Mouse (Mus musculus) stomach, postnatal 0 days (tissue): ENCODE measurements at regions not wholly inside any gene's neighbourhood (a gene's known extent, or its start where the extent isn't known, plus 50 kb on each side); places are given as distances from the start of the nearest gene placed in this dataset.

Source experiments
- ATAC-seq: fragments of 200-750 bp; cut with Nextera tagmentation; 2 replicates; pipeline ENCODE4 v1.8.0; 2017; ENCODE audit not compliant: low FRiP score, low TSS enrichment
- DNase-seq: peaks from one replicate; pipeline ENCODE4 v3.0.0-alpha.2; 2016; ENCODE audit warnings: low spot score
- H3K27ac ChIP-seq: fragments of 300-500 bp; sonication (generic); replicated peaks from 2 replicates; pipeline ENCODE4 v1.5.1; 2014; ENCODE audit warnings: mild to moderate bottlenecking, control low read depth
- H3K27me3 ChIP-seq: fragments of 300-500 bp; sonication (generic); 2 replicates; pipeline ENCODE4 v1.6.1; 2014; ENCODE audit warnings: low read length; ENCODE audit not compliant: control insufficient read depth, insufficient read depth
- H3K36me3 ChIP-seq: fragments of 300-500 bp; sonication (generic); 2 replicates; pipeline ENCODE4 v1.6.1; 2014; ENCODE audit warnings: low read length, mixed read lengths; ENCODE audit not compliant: control insufficient read depth, insufficient read depth
- H3K4me1 ChIP-seq: fragments of 300-500 bp; sonication (generic); replicated peaks from 2 replicates; pipeline ENCODE4 v1.6.1; 2014; ENCODE audit warnings: antibody characterized with exemption; ENCODE audit not compliant: control insufficient read depth, insufficient read depth
- H3K4me2 ChIP-seq: fragments of 300-500 bp; sonication (generic); replicated peaks from 2 replicates; pipeline ENCODE4 v1.6.1; 2014; ENCODE audit warnings: low read depth, mild to moderate bottlenecking, control low read depth, moderate library complexity
- H3K4me3 ChIP-seq: fragments of 300-500 bp; sonication (generic); 2 replicates; pipeline ENCODE4 v1.5.1; 2014; ENCODE audit warnings: low read depth, low read length, control low read depth
- H3K9ac ChIP-seq: fragments of 300-500 bp; sonication (generic); 2 replicates; pipeline ENCODE4 v1.6.1; 2014; ENCODE audit warnings: mild to moderate bottlenecking, low read length, control low read depth, mixed read lengths
- H3K9me3 ChIP-seq: fragments of 300-500 bp; sonication (generic); 2 replicates; pipeline ENCODE4 v1.6.1; 2016; ENCODE audit warnings: low read length; ENCODE audit not compliant: control insufficient read depth
- CTCF ChIP-seq: IDR thresholded peaks from 2 replicates; pipeline ENCODE4 v1.5.1; 2016; ENCODE audit warnings: antibody characterized with exemption, low read depth, mild to moderate bottlenecking, moderate library complexity
- EP300 ChIP-seq: optimal IDR thresholded peaks from 2 replicates; pipeline ENCODE3; 2016; ENCODE audit warnings: antibody characterized with exemption
- WGBS: fragments of 180-500 bp; shearing (Covaris S2); extraction: QIAGEN DNeasy Blood & Tissue Kit; methylation state at CpG from one replicate; pipeline ENCODE4 v1.1.7; 2014; 5-methylcytosine and 5-hydroxymethylcytosine counted together

DNA sequence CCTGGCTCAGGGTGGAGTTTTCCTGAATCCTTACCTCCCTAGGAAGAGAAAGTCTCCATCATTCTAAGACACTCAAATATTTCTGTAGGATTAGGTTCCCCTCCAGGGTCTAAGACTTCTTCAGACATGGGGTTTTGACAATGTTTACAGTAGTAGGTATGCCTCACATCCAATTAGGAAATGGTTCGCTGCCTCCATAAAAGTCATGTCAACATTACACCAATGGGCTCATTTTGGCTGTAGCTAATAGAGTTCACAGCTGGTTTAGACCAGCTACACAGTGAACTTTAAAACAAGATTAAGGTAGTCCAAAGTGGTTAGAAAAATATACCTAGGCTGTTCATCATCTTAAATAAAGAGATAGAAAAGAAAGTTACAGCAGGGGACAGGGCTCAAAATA is 113.3 kb downstream of the Car2 start:
- H3K36me3 ChIP-seq: no peaks in the 10 kb centered on the region
- no peak for ATAC-seq
- 74% methylated on average over 1 of the region's 1 CpGs for WGBS
- H3K4me1 ChIP-seq: no peaks in the 10 kb centered on the region
- no peak for TF ChIP-seq CTCF
- TF ChIP-seq EP300: no peak
- no peak overlapping the region for H3K4me3 ChIP-seq
- no peak overlapping the region for H3K9ac ChIP-seq
- no peaks in the 10 kb centered on the region for H3K27me3 ChIP-seq
- no peaks in the 10 kb centered on the region for H3K9me3 ChIP-seq
- DNase-seq: no peak
- no peak overlapping the region for H3K4me2 ChIP-seq
- no peak overlapping the region for H3K27ac ChIP-seq

DNA sequence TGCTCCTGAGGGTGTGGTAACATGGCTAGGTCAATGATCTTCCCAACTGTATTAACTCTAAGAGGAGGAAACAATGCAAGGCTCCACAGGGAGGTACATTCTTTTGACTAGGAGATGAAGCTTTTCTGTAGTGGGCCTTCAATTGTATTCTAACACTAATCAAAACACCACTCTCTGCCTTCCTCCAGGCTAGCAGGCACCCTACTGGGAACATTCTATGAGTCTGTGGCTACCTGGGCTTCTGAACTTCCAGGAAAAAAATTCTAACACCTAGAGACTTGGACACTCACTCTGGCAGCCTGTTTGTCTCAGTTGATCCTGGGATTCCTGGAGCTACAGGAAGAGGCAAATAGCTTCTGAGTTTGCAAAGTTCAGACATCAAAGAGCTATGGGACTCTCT is 113.8 kb downstream of the Car2 start:
- ATAC-seq (no peak), DNase-seq (no peak)
- H3K27me3 ChIP-seq: no peaks in the 10 kb centered on the region
- H3K4me3 ChIP-seq: no peak overlapping the region
- no peaks in the 10 kb centered on the region for H3K36me3 ChIP-seq
- no peaks in the 10 kb centered on the region for H3K4me1 ChIP-seq
- no peak overlapping the region for H3K4me2 ChIP-seq
- no peak overlapping the region for H3K27ac ChIP-seq
- no peak overlapping the region for H3K9ac ChIP-seq
- H3K9me3 ChIP-seq: no peaks in the 10 kb centered on the region
- TF ChIP-seq CTCF (no peak), EP300 (no peak)

DNA sequence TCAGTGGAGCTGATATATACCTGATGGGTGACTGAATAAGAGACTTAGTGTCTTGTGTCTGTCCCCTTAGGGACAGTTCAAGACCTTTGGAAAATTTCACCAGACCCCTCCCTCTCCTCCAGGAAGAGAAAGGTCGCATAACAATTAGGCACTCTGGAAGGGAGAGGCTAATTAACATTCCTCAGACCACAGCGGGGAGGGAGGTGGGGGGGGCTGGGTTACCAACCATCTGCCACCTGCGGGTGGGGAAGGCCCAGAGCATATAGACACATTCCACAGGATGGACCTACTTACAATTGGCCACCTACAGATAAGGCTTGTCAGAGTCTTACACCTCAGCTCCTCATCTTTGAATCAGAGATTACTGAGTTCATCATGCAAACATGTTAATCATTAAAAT is 114.6 kb downstream of the Car2 start:
- Histone ChIP-seq H3K36me3 (no peaks in the 10 kb centered on the region), H3K27ac (no peak overlapping the region), H3K9me3 (no peaks in the 10 kb centered on the region), H3K9ac (no peak overlapping the region), H3K4me1 (no peaks in the 10 kb centered on the region), H3K4me2 (no peak overlapping the region), H3K27me3 (no peaks in the 10 kb centered on the region), H3K4me3 (no peak overlapping the region)
- no peak for ATAC-seq
- TF ChIP-seq CTCF (no peak), EP300 (no peak)
- 17% methylated on average over 3 of the region's 3 CpGs for WGBS
- no peak for DNase-seq

DNA sequence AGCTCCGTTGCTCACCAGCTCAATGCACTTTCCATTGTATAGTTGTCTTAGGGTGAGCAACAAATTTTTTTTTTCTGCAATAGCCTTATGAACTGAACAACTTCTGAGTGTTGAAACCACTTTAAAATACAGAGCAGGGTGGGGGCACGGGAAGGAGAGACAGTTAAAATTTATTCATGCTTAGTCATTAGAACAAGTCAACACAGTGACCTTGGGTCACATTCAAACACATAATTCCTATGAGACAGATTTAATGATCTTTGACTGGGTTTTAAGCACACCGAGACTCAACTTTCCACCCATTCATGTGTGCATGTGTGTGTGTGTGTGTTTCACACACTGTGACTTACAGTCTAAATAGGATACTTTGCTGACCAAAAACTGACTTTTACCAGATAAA is 121.7 kb downstream of the Car2 start:
- Histone ChIP-seq H3K4me3 (no peak overlapping the region), H3K36me3 (no peaks in the 10 kb centered on the region), H3K27ac (no peak overlapping the region), H3K9me3 (no peaks in the 10 kb centered on the region), H3K4me2 (no peak overlapping the region), H3K9ac (no peak overlapping the region), H3K4me1 (no peaks in the 10 kb centered on the region), H3K27me3 (no peaks in the 10 kb centered on the region)
- DNase-seq (no peak), ATAC-seq (no peak)
- WGBS: 54% methylated on average over 3 of the region's 3 CpGs
- TF ChIP-seq CTCF (no peak), EP300 (no peak)

- Histone ChIP-seq H3K27me3 (no peaks in the 10 kb centered on the region), H3K36me3 (no peaks in the 10 kb centered on the region), H3K9me3 (no peaks in the 10 kb centered on the region), H3K4me3 (no peak overlapping the region), H3K4me2 (no peak overlapping the region), H3K27ac (no peak overlapping the region), H3K4me1 (no peaks in the 10 kb centered on the region), H3K9ac (no peak overlapping the region)
- ATAC-seq (no peak), DNase-seq (no peak)
- TF ChIP-seq CTCF: no peak
- TF ChIP-seq EP300: no peak
- 72% methylated on average over 1 of the region's 1 CpGs for WGBS
Measured at GRCm38 (mm10) chr3:15008501-15008900, 122.4 kb downstream of the Car2 start.

- H3K4me1 ChIP-seq: no peaks in the 10 kb centered on the region
- no peak overlapping the region for H3K27ac ChIP-seq
- H3K4me3 ChIP-seq: no peak overlapping the region
- no peak overlapping the region for H3K9ac ChIP-seq
- no peaks in the 10 kb centered on the region for H3K36me3 ChIP-seq
- DNase-seq: no peak
- no peaks in the 10 kb centered on the region for H3K27me3 ChIP-seq
- H3K4me2 ChIP-seq: no peak overlapping the region
- no peaks in the 10 kb centered on the region for H3K9me3 ChIP-seq
- 75% methylated on average over 2 of the region's 2 CpGs for WGBS
- ATAC-seq: no peak
- TF ChIP-seq EP300 (no peak), CTCF (no peak)
Measured at GRCm38 (mm10) chr3:15009747-15010146, 123.7 kb downstream of the Car2 start.

- Histone ChIP-seq H3K27ac (no peak overlapping the region), H3K9me3 (no peaks in the 10 kb centered on the region), H3K9ac (no peak overlapping the region), H3K4me1 (no peaks in the 10 kb centered on the region), H3K4me3 (no peak overlapping the region), H3K4me2 (no peak overlapping the region), H3K27me3 (no peaks in the 10 kb centered on the region), H3K36me3 (no peaks in the 10 kb centered on the region)
- DNase-seq: no peak
- ATAC-seq: no peak
- no peak for TF ChIP-seq CTCF
- no peak for TF ChIP-seq EP300
- 43% methylated on average over 1 of the region's 1 CpGs for WGBS
Measured at GRCm38 (mm10) chr3:15016621-15017020, 130.5 kb downstream of the Car2 start.
